Mouse (Mus musculus) urinary bladder, postnatal 36 days (tissue): ENCODE measurements around the gene 2310061I04Rik.

ENCODE experiments used
- DNase-seq, 2 experiments: peaks; one replicate each; pipeline ENCODE4 v3.0.0; 2022; ENCODE audit warnings: low spot score in 2 of 2, mixed read lengths in 1 of 2

2310061I04Rik gene

DNA sequence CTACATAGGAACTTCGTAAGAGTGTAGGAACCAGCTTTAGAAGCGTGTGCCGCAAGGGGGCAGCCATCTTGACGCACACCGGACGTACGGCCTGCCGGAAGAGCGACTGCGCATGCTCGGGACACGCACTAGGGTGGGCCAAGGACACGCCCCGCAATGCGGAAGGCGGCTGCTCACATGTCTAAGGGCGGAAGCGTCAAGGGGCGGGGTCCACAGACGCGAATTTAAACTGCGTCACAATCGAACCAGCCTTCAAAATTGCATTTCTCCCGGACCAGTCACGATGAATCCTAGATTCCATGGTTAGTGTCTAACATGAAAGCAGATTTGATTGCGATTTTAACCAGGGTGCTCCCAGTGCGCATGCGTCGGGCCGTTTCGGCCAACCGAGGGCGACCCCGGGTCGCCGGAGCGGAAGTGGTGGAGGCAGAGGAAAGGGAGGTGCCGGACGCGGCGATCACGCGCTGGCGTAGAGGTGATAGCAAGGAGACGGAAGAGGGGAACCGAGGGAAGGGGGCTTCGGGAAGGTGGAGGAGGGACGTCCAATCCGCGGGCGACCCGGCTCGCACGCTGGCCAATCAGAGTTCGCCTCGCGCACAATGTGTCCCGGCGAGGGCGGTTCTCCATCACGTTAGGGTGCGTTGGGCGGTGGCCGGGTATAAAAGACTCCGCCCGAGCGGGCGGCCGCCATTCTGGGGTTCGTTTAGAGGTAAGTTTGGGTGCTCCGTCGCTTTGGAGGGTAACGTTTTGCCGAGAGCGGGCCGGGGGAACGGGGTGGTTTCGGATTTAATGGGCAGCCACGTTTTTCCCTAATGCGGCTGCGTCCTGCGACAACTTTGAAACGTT is 19.3 kb upstream of the 2310061I04Rik start, which contains the start of the genes Mrps18b and Ppp1r10:
Gene Mrps18b, minus strand, starts transcription at position 93 of the 846 bp plus-strand sequence.
Gene Ppp1r10, plus strand, starts transcription at position 138 of the 846 bp plus-strand sequence.
- peak; percentile 96 to 99 for DNase-seq

DNA sequence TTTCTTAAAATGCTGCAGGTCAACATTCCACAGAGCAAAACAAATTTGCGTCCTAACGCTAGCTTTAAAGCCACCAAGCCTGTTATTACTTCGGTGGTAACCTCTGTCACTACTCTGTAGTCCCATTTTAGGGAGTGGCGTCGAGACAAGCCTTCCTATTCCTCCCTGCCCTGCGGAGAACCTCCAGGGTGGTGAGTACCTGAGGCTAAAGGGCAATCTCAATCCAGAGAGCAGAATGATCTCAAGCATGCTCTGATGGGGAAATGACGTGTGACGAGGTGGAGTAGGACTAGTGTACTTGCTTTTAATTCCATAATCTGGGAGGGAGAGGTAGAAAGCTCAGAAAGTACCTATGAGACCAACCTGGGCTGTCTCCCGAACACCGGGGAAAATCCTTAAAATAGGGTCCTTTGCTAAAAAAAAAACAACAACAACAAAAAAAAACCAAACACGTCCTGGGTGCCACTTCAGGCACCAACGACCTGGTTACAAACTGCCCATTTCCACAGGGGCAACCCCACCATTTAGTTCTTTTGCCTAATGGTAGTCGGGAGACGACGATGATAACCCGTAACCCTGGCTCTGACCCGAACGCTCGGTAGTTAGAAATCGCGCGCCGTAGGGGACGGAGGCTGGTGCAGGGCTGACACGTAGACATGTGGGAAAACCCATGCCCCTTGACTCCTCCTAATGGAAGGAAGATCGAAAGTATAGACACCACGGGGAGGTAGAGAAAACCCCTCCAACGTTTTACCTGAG is 18.5 kb upstream of the 2310061I04Rik start:
- DNase-seq: peak in 1 of 2 experiments; percentile 39

DNA sequence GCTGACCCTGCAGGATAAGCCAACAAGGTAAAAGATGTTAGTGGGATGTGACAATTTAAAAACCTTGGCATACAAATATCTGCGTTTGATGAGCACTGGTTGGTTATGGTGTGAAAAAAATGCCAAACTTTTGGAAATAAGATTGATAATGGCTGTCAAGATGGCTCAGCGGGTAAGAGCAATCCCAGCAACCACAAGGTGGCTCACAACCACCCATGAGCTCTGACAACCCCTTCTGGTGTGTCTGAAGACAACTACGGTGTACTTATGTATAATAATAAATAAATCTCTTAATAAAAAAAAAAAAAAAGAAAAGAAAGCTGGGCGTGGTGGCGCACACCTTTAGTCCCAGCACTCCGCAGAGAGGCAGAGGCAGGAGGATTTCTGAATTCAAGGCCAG is 17.7 kb upstream of the 2310061I04Rik start:
- no peak for DNase-seq

DNA sequence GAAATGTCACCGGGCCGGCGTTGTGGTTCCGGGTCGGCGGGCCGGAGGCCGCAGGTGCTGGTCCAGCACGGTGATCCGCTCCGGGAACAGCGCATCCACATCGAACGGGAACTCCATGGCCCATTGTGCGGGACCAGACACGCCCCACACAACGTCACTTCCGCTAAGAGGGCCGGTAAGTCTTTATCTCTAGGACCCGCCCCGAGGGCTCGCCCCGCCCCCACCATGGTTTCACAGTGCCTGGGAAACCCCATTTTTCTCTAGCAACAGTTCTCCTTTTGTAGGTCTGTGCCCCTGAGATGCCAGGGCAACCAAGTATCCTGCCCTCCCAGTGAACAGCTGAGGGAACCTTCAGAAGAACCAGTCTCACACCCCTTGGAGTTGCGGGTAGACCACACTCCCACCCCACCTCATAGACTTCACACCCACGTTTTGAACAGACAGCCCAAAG is 12.7 kb upstream of the 2310061I04Rik start, which contains the start of gene Atat1:
Gene Atat1, minus strand, starts transcription at position 157 of the 451 bp plus-strand sequence.
- peak; percentile 94 to 96 for DNase-seq

DNA sequence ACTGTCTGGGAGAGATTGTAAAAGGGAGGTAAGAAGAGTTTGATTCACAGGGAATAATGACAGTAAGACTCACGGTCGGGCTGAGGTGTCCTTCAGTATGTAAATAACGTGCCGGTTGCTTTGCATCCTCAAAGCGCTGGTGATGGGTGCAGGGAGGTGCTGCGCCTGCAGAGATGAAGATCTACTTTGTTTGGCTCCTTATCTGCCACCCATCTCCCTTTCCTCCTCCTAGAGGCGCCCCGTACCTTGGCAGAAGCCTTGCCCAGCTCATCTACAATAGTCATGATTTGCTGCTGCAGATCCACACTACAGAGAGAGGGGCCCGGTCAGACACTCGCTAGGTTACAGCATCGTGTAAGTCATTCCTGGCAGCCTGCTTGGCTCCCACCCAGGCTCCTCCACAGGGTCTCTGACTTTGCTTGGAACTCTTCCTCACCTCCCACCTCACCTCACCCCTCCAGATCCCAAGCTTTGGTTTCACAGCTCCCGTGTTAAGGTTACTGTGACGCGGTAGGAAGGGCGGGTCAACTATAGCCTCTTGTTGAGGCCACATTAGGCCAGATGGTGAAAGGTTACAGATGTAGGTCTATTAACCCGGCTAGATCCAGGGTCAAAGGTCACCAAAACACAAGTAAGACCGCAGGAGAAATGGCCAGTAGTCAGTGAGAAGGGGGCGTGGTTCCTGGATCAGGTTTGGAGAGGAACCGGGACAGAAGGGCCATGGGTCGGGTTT is 12.1 kb upstream of the 2310061I04Rik start:
- DNase-seq: no peak

DNA sequence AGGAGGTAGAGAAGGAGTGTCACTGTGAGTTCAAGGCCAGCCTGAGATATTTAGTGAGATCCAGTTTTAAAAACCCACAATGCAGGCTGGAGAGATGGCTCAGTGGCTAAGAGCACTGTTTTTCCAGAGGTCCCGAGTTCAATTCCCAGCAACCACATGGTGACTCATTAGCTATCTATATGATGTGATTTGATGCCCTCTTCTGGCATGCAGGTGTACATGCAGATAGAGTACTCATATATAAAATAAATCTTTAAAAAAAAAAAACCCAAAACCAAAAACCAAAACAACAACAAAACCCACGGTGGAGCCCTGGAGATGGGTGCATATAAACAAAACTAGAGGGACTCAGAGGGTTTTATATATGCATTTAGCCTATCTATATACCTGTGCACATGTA is 10.4 kb upstream of the 2310061I04Rik start:
- DNase-seq: no peak

DNA sequence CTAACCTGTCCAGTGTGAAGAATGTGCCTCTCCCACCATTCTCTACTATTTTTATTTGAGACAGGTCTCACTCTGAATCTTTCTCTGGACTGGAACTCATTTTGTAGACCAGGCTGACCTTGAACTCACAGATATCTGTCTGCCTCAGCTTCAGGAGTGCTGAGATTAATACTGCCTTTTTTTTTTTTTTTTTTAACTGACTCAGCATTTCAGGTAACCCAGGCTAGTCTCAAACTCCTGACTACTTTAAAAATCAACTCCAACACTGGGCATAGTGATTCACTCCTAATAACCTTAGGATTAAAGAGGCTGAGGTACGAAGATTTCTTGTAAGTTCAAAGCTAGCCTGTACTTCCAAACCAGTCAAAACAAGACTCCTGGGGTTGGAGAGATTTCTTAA is 8.4 kb upstream of the 2310061I04Rik start:
- no peak for DNase-seq

DNA sequence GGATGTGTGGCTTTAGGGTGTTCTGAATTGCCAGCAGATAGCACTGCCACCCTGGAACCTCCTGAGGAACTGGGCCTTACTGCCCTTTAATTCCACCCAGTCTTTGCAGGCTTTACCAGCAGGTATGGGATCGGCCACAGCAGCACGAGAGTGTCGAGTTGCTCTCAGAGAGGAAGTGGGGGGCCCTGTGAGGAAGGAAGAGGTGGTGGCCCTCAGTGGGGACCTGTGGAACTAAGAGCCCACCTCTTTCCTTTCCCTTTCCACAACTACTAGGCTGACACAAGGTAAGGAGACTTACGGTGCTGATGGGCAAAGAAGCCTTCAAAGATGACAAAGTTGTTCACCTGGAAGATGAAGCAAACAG is 6.7 kb upstream of the 2310061I04Rik start:
- no peak for DNase-seq

DNA sequence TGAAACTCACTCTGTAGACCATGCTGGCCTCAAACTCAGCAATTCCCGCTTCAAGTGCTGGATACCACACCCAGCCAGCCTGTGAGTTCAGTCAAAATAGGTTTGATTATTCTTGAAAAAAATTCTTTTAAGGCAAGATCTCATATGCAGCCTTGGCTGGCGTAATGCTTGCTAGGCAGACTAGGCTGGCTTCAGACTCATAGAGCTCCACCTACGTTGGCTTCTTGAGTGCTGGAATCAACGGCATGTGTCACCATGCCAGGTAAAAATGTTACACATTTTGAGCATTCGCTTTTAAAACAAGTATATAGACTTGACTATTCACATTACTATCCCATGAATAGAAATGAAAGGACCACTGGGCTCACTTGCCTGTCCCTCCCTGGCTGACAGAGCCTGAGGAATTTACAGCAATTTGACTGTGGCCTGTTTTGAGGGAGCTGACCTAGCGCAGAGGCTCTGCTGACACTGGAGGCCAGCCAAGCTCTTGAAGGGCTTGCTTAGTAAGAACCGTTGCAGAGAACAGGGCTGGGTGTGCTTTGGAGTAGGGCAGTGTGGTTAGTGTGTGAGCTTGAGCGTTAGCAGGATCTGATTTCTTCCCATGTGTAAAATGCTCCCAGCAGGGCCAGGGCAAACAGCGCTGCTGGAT is 6.2 kb upstream of the 2310061I04Rik start:
- no peak for DNase-seq

DNA sequence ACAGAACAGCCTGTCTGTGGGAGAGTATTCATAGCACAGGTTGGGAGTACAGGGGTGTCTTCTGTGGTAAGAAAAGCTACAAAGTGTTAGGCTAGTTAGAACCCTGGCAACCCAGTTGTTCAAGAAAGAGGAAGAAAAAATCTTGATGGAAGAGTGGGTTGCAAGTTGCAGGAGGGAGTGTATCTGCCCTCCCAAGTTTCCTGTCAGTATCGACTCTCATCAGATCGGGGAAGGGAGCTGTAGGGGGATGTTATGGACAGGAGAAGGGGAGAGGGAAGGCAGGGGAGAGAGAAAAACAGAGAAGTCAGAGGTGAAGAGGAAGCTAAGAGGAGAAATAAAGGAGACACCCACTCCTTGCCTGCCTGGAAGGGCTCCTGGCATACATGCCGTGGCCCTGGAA is 3.4 kb upstream of the 2310061I04Rik start:
- DNase-seq: no peak

DNA sequence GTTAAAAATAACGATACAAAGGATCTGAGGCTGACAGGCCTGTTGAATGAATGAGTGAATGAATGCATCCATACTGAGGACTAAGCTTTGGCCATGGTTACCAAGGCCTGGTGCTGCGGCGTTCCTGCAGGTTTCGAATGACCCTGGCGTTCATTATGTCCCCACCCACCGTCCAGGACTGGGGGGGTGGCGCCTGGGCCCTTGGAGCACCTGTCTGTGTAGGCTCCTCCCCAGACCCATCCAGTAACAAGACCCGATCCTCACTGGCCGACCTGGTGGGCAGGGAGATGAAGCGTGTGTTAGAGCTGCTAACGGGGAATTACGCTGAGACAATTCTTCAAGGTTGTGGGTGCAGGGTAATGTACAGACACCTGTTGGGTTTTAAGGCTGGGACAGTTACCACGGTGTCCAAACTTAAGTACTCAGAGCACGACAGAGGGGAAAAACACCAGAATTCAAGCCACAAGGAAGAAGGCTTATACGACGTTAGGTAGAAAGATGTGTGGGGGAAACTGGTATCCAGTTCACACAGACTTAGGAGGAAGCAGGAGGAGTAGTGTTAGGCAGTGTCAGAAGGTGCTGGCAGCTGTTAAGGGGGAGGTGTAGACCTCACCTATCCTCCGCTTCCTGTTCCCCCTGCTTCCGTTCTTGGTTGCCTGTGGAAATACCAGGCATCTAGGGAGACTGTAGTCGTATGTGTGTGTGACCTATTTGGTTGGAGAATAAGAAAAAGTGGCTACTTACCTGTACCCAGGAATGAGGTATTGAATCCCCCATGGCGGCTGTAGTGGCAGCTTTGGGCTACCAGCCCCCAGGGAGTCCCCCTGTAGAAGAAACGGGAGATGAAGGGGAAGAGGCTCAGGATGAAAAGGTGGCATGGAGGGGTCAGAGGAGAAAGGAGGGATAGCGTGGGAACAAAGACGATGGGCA is 678 bp upstream of the 2310061I04Rik start:
- DNase-seq: no peak

DNA sequence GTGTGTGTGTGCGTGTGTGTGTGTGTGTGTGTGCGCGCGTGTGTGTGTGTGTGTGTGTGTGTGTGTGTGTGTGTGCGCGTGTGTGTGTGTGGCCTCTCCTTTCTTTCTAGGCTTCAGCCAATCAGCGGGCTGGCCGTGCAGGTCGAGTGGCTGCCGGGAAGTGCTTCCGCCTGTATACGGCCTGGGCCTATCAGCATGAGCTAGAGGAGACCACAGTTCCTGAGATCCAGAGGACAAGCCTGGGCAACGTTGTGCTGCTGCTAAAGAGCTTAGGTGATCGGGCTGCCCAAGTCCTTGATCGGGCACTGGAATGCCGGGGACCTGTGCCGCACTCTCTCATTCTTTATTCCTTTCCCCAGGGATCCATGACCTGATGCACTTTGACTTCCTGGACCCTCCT is 9.5 kb downstream of the 2310061I04Rik start:
- DNase-seq: no peak

DNA sequence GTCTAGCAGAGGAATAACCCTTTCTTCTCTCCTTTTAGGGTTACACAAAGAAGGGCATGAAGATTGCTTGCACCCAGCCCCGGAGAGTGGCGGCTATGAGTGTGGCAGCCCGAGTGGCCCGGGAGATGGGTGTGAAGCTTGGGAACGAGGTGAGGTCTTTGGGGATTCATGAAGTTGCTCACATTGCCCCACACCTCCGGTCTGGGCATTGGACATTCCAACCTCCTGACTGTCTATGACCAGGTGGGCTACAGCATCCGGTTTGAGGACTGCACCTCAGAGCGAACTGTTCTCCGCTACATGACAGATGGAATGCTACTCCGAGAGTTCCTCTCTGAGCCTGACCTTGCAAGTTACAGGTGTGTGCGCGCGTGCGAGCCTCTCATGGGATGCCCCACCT is 13.5 kb downstream of the 2310061I04Rik start:
- DNase-seq: no peak

DNA sequence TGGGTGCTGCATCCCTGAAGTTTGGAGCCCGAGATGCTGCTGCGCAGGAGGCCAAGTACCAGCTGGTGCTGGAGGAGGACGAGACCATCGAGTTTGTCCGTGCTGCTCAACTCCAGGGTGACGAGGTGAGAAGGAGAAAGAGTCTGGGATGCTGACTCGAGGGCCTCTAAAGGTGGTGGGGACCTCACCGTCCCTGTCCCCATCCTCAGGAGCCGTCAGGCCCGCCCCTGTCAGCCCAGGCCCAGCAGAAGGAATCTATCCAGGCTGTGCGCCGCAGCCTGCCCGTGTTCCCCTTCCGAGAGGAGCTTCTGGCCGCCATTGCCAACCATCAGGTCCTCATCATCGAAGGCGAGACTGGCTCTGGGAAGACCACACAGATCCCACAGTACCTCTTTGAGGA is 14.3 kb downstream of the 2310061I04Rik start:
- DNase-seq: no peak

DNA sequence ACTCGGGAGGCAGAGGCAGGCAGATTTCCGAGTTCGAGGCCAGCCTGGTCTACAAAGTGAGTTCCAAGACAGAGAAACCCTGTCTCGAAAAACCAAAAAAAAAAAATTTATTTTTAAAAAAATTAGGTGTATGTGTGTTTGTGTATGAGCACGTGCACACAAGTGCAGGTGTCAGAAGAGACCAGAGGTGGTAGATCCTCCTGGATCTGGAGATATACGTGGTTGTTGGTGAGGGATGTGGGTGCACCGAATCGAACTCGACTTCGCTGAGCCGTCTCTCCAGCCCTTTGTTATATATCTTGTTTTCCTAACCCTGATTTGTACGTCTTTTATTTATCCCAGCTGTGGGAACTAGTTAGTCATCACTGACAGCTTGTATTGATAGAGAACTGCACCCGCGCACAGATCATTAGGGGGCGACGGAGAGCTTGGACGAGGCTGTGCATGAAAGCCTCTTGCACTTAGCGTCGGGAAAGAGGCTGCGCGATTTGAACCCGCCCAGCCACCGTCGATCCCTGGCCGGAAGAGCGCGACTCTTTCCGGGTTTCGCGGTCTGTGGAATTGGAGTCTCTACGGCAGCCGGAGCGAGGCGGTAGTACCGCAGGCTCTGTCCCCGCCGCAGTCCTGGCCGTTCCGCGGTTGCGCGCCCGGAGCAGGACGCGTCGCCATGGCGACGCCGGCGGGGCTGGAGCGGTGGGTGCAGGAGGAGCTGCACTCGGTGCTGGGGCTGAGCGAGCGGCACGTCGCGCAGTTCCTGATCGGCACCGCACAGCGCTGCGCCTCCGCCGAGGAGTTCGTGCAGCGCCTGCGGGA is 17.8 kb downstream of the 2310061I04Rik start, which contains the start of gene Dhx16:
Gene Dhx16, plus strand, starts transcription at position 575 of the 813 bp plus-strand sequence.
- DNase-seq: peak; percentile 90 to 94

DNA sequence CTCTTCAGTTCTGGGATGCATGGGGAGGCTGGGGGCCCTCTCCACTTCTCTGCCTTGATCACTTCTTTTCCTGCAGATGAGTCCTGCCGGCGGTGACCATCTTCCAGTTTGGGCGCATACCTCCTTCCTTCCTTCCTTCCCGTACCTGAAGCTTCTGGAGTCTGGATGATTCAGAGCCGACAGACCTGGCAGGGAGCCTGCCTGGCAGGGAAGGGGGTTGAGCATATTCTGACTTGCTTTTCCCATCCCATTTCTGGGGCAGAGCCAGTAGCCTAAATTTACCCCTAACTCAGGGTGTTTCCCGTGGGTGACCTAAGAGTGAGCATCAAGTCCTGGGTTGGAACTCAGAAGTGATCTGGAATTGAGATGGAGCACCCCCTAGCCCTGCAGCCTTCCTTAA is 22.5 kb downstream of the 2310061I04Rik start:
- no peak for DNase-seq

DNA sequence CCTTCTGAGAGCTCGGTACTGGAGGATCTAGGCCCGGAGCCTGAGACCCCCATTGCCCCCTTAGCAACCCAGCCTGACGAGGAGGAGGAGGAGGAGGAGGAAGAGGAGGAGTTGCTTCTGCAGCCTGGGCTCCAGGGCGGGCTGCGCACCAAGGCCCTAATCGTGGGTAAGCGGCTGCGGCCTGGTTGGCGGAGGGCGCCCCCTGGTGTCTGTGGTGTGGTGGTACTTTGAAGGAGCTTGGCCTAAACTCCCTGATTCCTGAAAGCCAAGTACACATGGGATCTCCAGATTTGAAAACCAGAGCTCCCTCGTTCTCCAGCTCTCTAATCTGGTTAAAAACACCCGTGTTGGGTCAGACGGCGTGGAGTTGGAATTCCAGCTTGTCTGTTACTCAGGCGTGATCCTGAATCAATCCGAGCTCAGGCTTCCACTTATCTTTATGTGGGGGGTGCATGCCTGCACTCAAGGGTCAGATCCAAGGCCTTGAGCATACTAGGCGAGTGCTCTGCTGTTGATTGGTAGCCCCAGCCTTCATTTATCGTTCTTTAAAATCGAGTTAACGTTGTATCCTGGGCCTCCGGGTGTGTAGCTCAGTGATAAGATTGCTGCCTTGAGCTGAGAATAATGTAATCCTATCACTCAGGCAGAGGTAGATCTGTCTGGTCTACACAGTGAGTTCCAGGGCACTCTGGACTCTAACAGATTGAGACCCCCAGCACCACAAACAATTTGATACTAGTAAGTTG is 23.3 kb downstream of the 2310061I04Rik start:
- peak; percentile 84 to 89 for DNase-seq

DNA sequence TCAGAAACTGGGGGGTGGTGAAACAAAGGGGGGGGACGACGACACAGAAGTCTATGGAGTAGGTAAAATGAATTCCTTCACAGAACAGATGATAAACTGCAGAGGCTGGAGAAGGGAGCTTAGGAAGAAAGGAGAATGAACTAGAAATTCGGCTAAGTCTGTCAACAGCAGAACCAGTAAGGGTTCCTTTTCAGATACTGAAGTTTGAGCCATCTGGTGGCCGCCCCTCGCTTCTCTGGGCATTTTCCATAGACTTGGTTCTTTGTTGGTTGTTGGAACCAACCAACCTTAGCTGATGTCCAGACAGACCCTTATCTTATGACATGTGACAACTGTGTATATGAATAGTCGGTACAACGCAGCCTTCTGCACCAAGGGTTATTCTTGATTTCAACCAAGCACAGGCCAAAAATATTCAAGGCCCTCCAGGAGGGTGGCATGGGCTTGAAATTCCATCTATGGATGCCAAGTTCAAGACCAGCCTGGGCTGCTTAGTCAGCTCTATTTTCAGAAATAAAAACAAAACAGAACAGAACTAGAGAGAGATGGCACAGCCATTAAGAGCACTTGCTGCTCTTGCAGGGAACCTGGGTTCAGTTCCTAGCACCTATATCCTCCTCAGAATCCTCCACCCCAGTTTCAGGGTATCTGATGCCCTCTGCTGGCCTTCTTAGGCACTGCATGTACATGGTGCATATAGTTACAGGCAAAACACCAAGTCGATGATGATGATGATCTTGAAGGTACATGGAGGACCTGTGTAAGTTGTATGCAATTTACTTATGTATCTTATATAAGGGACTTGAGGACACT is 26.1 kb downstream of the 2310061I04Rik start:
- DNase-seq: no peak
